Mouse (Mus musculus): Measurements from ENCODE around the gene Wnt3a. TPM values are rescaled to one million over a fixed set of nuclear protein-coding genes. Genes with fewer than 3 reads are reported as not detected.

Gene Wnt3a
- 0.68 and 3.0 TPM in 2 replicates for polyA plus RNA-seq (2015; fragmentation: Nextera tagmentation; extraction: Ambion mirVana)

- 1% methylated on average over 32 of the region's 60 CpGs for WGBS
Measured at GRCm38 (mm10) chr11:59290702-59291303, at the start of gene Wnt3a. Gene Wnt3a, minus strand, starts transcription at chr11:59290752.

DNA sequence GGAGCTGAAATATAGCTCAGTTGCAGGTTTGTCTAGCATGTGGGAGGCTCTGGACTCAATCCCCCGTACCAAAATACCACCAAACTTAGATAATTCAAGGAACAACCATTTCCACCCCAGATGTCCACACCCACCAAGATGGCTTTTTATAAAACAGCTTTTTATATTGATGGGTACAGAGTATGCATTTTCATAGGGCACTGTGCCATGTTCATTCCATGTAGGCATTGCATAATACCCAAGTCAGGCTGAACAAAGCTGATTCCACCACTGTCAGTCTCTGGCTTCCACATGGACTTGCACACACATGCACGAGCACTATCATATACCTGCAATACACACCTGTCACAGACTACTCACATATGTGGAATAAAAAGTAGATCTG lies 48.2 kb upstream of the Wnt3a start:
- 0 out of 2 replicates have a peak, but pooled peaks cover 4% of the 10 kb centered on the region for H3K27me3 ChIP-seq
- H3K9me3 ChIP-seq = no peaks in the 10 kb centered on the region
- H3K36me3 ChIP-seq = no peaks in the 10 kb centered on the region
- H3K4me3 ChIP-seq (replicated peaks) = no peak overlapping the region
- peaks cover 10% of the 10 kb centered on the region for H3K4me1 ChIP-seq (replicated peaks)
- ATAC-seq = no peak
- H3K9ac ChIP-seq (replicated peaks) = no peak overlapping the region
- H3K27ac ChIP-seq = no peak overlapping the region
- WGBS = 92% methylated on average over 2 of the region's 2 CpGs
- no peak overlapping the region for H3K4me2 ChIP-seq (replicated peaks)

More at GRCm38 (mm10) chr11:59290702-59291303, at the start of gene Wnt3a:
- peaks cover 22% of the 10 kb centered on the region for H3K4me1 ChIP-seq (replicated peaks)
- no peak for ATAC-seq
- H3K27ac ChIP-seq = no peak within 1 kb of the TSS
- peak within 1 kb of the TSS; percentile 34 for H3K4me3 ChIP-seq (replicated peaks)
- peak within 1 kb of the TSS; percentile 50 for H3K4me2 ChIP-seq (replicated peaks)
- no peaks in the 10 kb centered on the region for H3K9me3 ChIP-seq
- H3K9ac ChIP-seq (replicated peaks) = no peak within 1 kb of the TSS
- H3K36me3 ChIP-seq = no peaks in the 10 kb centered on the region
- H3K27me3 ChIP-seq = peaks cover 84% of the 10 kb centered on the region

- no peaks in the 10 kb centered on the region for H3K36me3 ChIP-seq
- no peak for ATAC-seq
- H3K27me3 ChIP-seq = 0 out of 2 replicates have a peak, but pooled peaks cover 4% of the 10 kb centered on the region
- no peak overlapping the region for H3K9ac ChIP-seq (replicated peaks)
- WGBS = 72% methylated on average over 13 of the region's 13 CpGs
- H3K27ac ChIP-seq = no peak overlapping the region
- H3K4me1 ChIP-seq (replicated peaks) = peaks cover 12% of the 10 kb centered on the region
- H3K9me3 ChIP-seq = no peaks in the 10 kb centered on the region
- H3K4me3 ChIP-seq (replicated peaks) = no peak overlapping the region
- H3K4me2 ChIP-seq (replicated peaks) = no peak overlapping the region
Measured at GRCm38 (mm10) chr11:59337955-59338735, 47.6 kb upstream of the Wnt3a start.

- Histone ChIP-seq H3K36me3 (no peaks in the 10 kb centered on the region), H3K4me2 (replicated peaks) (no peak overlapping the region), H3K4me3 (replicated peaks) (no peak overlapping the region), H3K9me3 (no peaks in the 10 kb centered on the region), H3K4me1 (replicated peaks) (peaks cover 12% of the 10 kb centered on the region), H3K27ac (no peak overlapping the region), H3K27me3 (peaks cover 15% of the 10 kb centered on the region; the same call in 1 of the 2 replicates), H3K9ac (replicated peaks) (no peak overlapping the region)
- 0 out of 2 replicates have a peak, but pooled peaks have one; percentile 40 for ATAC-seq
- WGBS = 0% methylated on average over 1 of the region's 1 CpGs
Measured at GRCm38 (mm10) chr11:59336381-59336780, 45.8 kb upstream of the Wnt3a start.

GRCm38 (mm10) chr11:59335942-59336341 lies 45.4 kb upstream of the Wnt3a start:
- no peak for ATAC-seq
- peaks cover 12% of the 10 kb centered on the region for H3K4me1 ChIP-seq (replicated peaks)
- H3K27me3 ChIP-seq = peaks cover 16% of the 10 kb centered on the region; the same call in 1 of the 2 replicates
- no peaks in the 10 kb centered on the region for H3K9me3 ChIP-seq
- no peak overlapping the region for H3K4me2 ChIP-seq (replicated peaks)
- H3K9ac ChIP-seq (replicated peaks) = no peak overlapping the region
- H3K4me3 ChIP-seq (replicated peaks) = no peak overlapping the region
- H3K36me3 ChIP-seq = no peaks in the 10 kb centered on the region
- 37% methylated on average over 2 of the region's 2 CpGs for WGBS
- H3K27ac ChIP-seq = no peak overlapping the region

DNA sequence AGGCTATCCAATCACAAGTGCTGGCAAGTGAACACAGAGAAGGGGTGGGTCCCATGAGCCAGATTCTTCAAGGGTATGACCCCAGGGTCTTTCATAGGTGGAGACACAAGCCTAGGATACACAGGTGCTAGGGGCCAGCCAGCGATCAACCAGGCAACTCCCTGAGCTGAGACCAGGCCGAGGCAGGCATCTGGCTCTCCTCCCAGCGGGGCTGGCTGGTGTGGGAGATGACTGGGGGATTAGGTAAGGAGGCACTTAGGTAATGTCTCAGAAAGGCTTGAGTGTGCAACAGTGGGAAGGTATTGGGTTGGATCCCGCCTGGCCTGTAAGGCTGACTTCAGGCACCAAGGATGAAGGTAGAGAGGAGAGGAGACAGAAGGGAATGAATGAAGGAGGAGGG lies 44.6 kb upstream of the Wnt3a start:
- Histone ChIP-seq H3K9me3 (no peaks in the 10 kb centered on the region), H3K4me3 (replicated peaks) (no peak overlapping the region), H3K4me2 (replicated peaks) (no peak overlapping the region), H3K27me3 (peaks cover 16% of the 10 kb centered on the region; the same call in 1 of the 2 replicates), H3K4me1 (replicated peaks) (peaks cover 15% of the 10 kb centered on the region), H3K27ac (no peak overlapping the region), H3K36me3 (no peaks in the 10 kb centered on the region), H3K9ac (replicated peaks) (no peak overlapping the region)
- ATAC-seq = no peak
- WGBS = 89% methylated on average over 4 of the region's 4 CpGs

- no peak for ATAC-seq
- Histone ChIP-seq H3K4me3 (replicated peaks) (no peak overlapping the region), H3K36me3 (no peaks in the 10 kb centered on the region), H3K9me3 (no peaks in the 10 kb centered on the region), H3K4me1 (replicated peaks) (peaks cover 34% of the 10 kb centered on the region), H3K9ac (replicated peaks) (no peak overlapping the region), H3K27me3 (peaks cover 19% of the 10 kb centered on the region), H3K27ac (0 out of 2 replicates have a peak overlapping the region, but pooled peaks have one; percentile 27), H3K4me2 (replicated peaks) (no peak overlapping the region)
- 36% methylated on average over 9 of the region's 9 CpGs for WGBS
Measured at GRCm38 (mm10) chr11:59332938-59333337, 42.4 kb upstream of the Wnt3a start.

DNA sequence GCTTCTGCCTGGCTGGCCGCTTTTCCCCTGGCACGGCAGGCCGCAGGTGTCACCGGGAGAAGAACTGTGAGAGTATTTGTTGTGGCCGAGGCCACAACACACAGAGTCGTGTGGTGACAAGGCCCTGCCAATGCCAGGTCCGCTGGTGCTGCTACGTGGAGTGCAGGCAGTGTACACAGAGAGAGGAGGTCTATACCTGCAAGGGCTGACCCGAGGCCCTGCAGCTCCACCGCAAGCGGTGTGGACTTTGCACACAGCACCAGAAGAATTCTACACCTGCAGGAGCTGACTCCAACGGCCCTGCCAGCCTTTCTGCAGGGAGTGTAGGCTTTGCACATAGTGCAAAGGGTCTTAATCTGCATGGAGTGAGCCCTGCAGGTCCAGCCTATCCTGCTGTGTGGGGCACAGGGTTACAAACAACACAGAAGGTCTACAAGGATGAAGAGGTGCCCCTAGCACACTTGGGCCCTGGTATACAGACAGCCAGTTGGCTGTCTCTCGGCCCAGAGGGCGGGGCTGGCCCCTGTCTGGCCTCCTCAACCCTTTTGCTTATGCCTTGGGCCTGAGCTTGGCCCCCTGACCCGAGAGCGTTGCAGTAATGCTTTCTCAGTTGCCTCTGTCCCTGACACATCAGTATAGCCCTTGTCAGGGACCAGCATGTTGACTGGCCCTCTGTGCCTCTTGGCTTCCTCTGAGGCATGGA lies 40.8 kb upstream of the Wnt3a start:
- Histone ChIP-seq H3K27ac (no peak overlapping the region), H3K4me1 (replicated peaks) (peaks cover 32% of the 10 kb centered on the region), H3K9me3 (no peaks in the 10 kb centered on the region), H3K4me3 (replicated peaks) (no peak overlapping the region), H3K4me2 (replicated peaks) (no peak overlapping the region), H3K9ac (replicated peaks) (no peak overlapping the region), H3K27me3 (peaks cover 29% of the 10 kb centered on the region), H3K36me3 (no peaks in the 10 kb centered on the region)
- no peak for ATAC-seq
- 79% methylated on average over 16 of the region's 16 CpGs for WGBS

DNA sequence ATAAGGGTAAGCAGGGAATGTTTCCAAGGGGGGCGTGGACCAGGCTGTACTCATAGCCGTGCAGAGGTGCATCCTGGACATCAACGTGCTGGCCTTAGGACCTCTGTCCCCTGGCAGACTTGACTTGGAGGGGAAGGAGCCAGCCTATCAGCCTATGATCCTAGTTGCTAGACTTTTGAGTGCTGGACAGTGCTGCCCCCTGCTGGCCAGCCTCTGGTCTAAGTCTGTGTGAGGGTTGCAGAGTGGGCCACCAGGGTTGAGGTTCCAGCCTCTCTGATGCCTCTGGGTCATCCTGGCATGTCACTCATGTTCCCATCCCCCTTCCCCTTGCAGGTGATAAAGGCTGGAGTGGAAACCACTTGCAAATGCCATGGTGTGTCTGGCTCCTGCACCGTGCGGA lies 40.0 kb upstream of the Wnt3a start:
- H3K9ac ChIP-seq (replicated peaks) = no peak overlapping the region
- ATAC-seq = peak; percentile 57
- peaks cover 27% of the 10 kb centered on the region for H3K4me1 ChIP-seq (replicated peaks)
- H3K4me3 ChIP-seq (replicated peaks) = no peak overlapping the region
- H3K36me3 ChIP-seq = no peaks in the 10 kb centered on the region
- 43% methylated on average over 5 of the region's 5 CpGs for WGBS
- no peak overlapping the region for H3K27ac ChIP-seq
- no peaks in the 10 kb centered on the region for H3K9me3 ChIP-seq
- H3K4me2 ChIP-seq (replicated peaks) = no peak overlapping the region
- peaks cover 29% of the 10 kb centered on the region for H3K27me3 ChIP-seq

DNA sequence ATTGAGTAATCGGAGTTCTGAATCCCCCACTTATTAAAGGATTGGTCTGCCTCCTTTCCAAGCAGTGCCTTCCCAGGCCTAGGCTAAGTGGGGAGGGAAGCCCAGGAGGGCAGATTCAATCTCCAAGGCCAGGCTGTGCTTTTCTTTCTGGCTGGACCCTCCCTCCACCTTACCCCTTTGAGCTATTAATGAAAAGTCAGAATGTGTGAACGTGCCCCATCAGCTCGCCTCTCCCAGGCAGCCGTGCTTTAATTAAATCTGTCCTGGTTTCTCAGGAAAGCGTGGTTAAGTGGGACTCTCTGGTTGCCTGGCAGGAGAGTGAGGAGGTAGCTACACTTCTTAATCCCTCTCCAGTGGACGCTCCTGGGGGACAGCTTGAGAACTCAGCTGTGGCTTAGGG lies 39.1 kb upstream of the Wnt3a start:
- WGBS = 5% methylated on average over 6 of the region's 6 CpGs
- no peaks in the 10 kb centered on the region for H3K36me3 ChIP-seq
- peak overlapping the region; percentile 64; the same call in 1 of the 2 replicates for H3K27ac ChIP-seq
- no peak overlapping the region for H3K4me2 ChIP-seq (replicated peaks)
- no peak overlapping the region for H3K9ac ChIP-seq (replicated peaks)
- H3K4me1 ChIP-seq (replicated peaks) = peaks cover 27% of the 10 kb centered on the region
- ATAC-seq = peak; percentile 69
- no peak overlapping the region for H3K4me3 ChIP-seq (replicated peaks)
- no peaks in the 10 kb centered on the region for H3K9me3 ChIP-seq
- peaks cover 29% of the 10 kb centered on the region for H3K27me3 ChIP-seq

DNA sequence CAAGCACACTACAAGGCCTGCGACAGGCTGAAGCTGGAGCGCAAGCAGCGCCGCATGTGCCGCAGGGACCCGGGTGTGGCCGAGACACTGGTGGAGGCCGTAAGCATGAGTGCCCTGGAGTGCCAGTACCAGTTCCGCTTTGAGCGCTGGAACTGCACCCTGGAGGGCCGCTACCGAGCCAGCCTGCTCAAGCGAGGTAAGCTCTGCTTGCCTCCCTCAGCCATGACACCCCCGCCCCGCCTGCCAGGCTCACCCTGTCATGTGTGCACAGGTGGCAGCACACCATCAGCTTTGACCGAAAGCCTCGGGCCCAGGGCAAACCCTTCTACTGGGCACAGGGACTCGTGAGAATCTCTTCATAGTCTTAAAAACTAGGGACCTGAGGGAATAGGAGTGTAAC lies 37.1 kb upstream of the Wnt3a start:
- Histone ChIP-seq H3K4me3 (replicated peaks) (no peak overlapping the region), H3K27ac (no peak overlapping the region), H3K9me3 (no peaks in the 10 kb centered on the region), H3K27me3 (peaks cover 25% of the 10 kb centered on the region), H3K4me2 (replicated peaks) (no peak overlapping the region), H3K9ac (replicated peaks) (no peak overlapping the region), H3K4me1 (replicated peaks) (peaks cover 23% of the 10 kb centered on the region), H3K36me3 (no peaks in the 10 kb centered on the region)
- WGBS = 84% methylated on average over 18 of the region's 18 CpGs
- no peak for ATAC-seq

DNA sequence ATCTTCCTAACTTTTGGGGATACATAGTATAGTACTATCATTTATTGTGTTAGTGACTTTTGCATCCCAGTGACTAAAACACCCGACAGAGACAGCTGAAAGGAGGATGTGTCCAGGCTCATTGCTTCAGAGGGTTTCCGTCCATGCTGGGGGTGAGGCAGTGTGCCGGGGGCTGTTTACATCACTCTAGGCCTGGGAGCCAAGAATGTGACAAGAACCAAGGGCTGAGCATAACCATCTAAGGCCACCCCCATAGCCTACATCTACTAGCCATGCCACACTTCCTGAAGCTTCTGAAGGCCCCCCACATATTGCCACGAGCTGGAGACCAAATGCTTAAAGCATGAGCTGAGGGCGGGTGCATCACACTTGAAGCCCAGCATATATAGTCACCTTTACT lies 34.2 kb upstream of the Wnt3a start:
- WGBS = 80% methylated on average over 5 of the region's 5 CpGs
- H3K27ac ChIP-seq = no peak overlapping the region
- H3K4me3 ChIP-seq (replicated peaks) = no peak overlapping the region
- no peak overlapping the region for H3K9ac ChIP-seq (replicated peaks)
- no peaks in the 10 kb centered on the region for H3K9me3 ChIP-seq
- peaks cover 13% of the 10 kb centered on the region for H3K27me3 ChIP-seq
- H3K4me2 ChIP-seq (replicated peaks) = no peak overlapping the region
- ATAC-seq = no peak
- H3K36me3 ChIP-seq = no peaks in the 10 kb centered on the region
- peaks cover 16% of the 10 kb centered on the region for H3K4me1 ChIP-seq (replicated peaks)
